Mouse (Mus musculus) urinary bladder, adult 2 months (tissue): ENCODE data around the gene Fam205c. TPM values are rescaled to one million over a fixed set of nuclear protein-coding genes. Genes with fewer than 3 reads are reported as not detected.
"Not testable (repeated sequence)": the region's sequence is repeated elsewhere in the genome, so short reads cannot be mapped to it uniquely, and the experiment has no call there.

Source experiments
- DNase-seq: peaks from one replicate; pipeline ENCODE4 v3.0.0; 2022; ENCODE audit warnings: low spot score
- polyA plus RNA-seq: library from polyadenylated mRNA; depleted of rRNA; stranded (reverse); fragments of >200 nt; gene quantifications from 2 replicates; pipeline ENCODE4 v1.2.3, GENCODE M21; 2012; rRNA removed

Gene Fam205c
- polyA plus RNA-seq, 1 experiment, result not detected

- DNase-seq, result no peak
Observed at GRCm38 (mm10) chr4:42877657-42878056, 3.6 kb upstream of the Fam205c start.

- no peak for DNase-seq
Observed at GRCm38 (mm10) chr4:42876586-42877291, 2.7 kb upstream of the Fam205c start.

- no peak for DNase-seq
Observed at GRCm38 (mm10) chr4:42872746-42873435, 1.1 kb downstream of the Fam205c start.

GRCm38 (mm10) chr4:42872151-42872550 is 1.9 kb downstream of the Fam205c start:
- no peak for DNase-seq

GRCm38 (mm10) chr4:42870748-42871147 is 3.3 kb downstream of the Fam205c start:
- DNase-seq, result no peak

GRCm38 (mm10) chr4:42868193-42868592 is 5.8 kb downstream of the Fam205c start:
- DNase-seq, result no peak

GRCm38 (mm10) chr4:42867390-42867789 is 6.6 kb downstream of the Fam205c start:
- no peak for DNase-seq

GRCm38 (mm10) chr4:42863487-42863886 is 10.5 kb downstream of the Fam205c start:
- not testable (repeated sequence) for DNase-seq

GRCm38 (mm10) chr4:42860483-42860882 is 13.6 kb downstream of the Fam205c start:
- DNase-seq, result not testable (repeated sequence)

GRCm38 (mm10) chr4:42856671-42857070 is 17.4 kb downstream of the Fam205c start, which contains the start of gene Gm12394:
Gm12394 (minus strand) TSS chr4:42856771.
- DNase-seq, result not testable (repeated sequence)

- not testable (repeated sequence) for DNase-seq
Observed at GRCm38 (mm10) chr4:42853788-42854187, 20.2 kb downstream of the Fam205c start, which contains the start of gene Fam205a1. Fam205a1 (minus strand) TSS chr4:42853888.

Other genes starting within 250 kb of the Fam205c start
- 1.9 and 2.4 TPM in 2 replicates for gene Gm2564, start 244.5 kb downstream of the Fam205c start, polyA plus RNA-seq
- not detected in 2 replicates for gene Ccl27b, start 219.0 kb downstream of the Fam205c start, polyA plus RNA-seq
- gene Il11ra2, start 212.3 kb downstream of the Fam205c start, polyA plus RNA-seq, result 0.29 and 0.44 TPM in 2 replicates
- 0.19 TPM in 1 of 2 replicates, not detected in the other for gene 4930578G10Rik, start 138.7 kb downstream of the Fam205c start, polyA plus RNA-seq
- 2.2 and 2.4 TPM in 2 replicates for gene Ccl19, start 117.7 kb downstream of the Fam205c start, polyA plus RNA-seq
- 115 and 130 TPM in 2 replicates for gene Ccl21a, start 100.2 kb downstream of the Fam205c start, polyA plus RNA-seq
- 0.03 and 0.10 TPM in 2 replicates for gene Fam205a1, start 20.3 kb downstream of the Fam205c start, polyA plus RNA-seq
- not detected in 2 replicates for gene Gm12394, start 17.5 kb downstream of the Fam205c start, polyA plus RNA-seq
- gene Phf24, start 42.4 kb upstream of the Fam205c start, polyA plus RNA-seq, result 4.0 and 4.7 TPM in 2 replicates
- gene Dnajb5, start 75.6 kb upstream of the Fam205c start, polyA plus RNA-seq, result 26.1 and 46.1 TPM in 2 replicates
- gene 1700022I11Rik, start 95.4 kb upstream of the Fam205c start, polyA plus RNA-seq, result not detected in 2 replicates
- gene Vcp, start 126.3 kb upstream of the Fam205c start, polyA plus RNA-seq, result 176 and 192 TPM in 2 replicates
- 9.5 and 11.6 TPM in 2 replicates for gene Fancg, start 136.3 kb upstream of the Fam205c start, polyA plus RNA-seq
- 12.7 and 13.1 TPM in 2 replicates for gene Pigo, start 151.6 kb upstream of the Fam205c start, polyA plus RNA-seq
- gene Stoml2, start 157.5 kb upstream of the Fam205c start, polyA plus RNA-seq, result 72.2 and 94.8 TPM in 2 replicates
- 15.7 and 24.8 TPM in 2 replicates for gene Fam214b, start 172.0 kb upstream of the Fam205c start, polyA plus RNA-seq
- gene Unc13b, start 184.7 kb upstream of the Fam205c start, polyA plus RNA-seq, result 9.9 and 11.2 TPM in 2 replicates